Mouse (Mus musculus) neural tube, embryonic 14.5 days (tissue): ENCODE measurements at regions not wholly inside any gene's neighbourhood (a gene's known extent, or its start where the extent isn't known, plus 50 kb on each side); places are given as distances from the start of the nearest gene placed in this dataset.

Experiments
- ATAC-seq: fragments of 200-750 bp; cut with Nextera tagmentation; 2 replicates; pipeline ENCODE4 v1.8.0; 2017; ENCODE audit warnings: low read depth, mild to moderate bottlenecking, moderate TSS enrichment, moderate library complexity
- H3K27ac ChIP-seq: fragments of 300-500 bp; sonication (generic); 2 replicates; pipeline ENCODE4 v1.5.1; 2014; ENCODE audit warnings: low read depth, mild to moderate bottlenecking, control low read depth, low read length, moderate library complexity, mixed read lengths
- H3K27me3 ChIP-seq: fragments of 300-500 bp; sonication (generic); 2 replicates; pipeline ENCODE4 v1.6.1; 2014; ENCODE audit warnings: low read length; ENCODE audit not compliant: control insufficient read depth, insufficient read depth
- H3K36me3 ChIP-seq: fragments of 300-500 bp; sonication (generic); 2 replicates; pipeline ENCODE4 v1.6.1; 2014; ENCODE audit warnings: low read length, mixed read lengths; ENCODE audit not compliant: control insufficient read depth, insufficient read depth
- H3K4me1 ChIP-seq: fragments of 300-500 bp; sonication (generic); 2 replicates; pipeline ENCODE4 v1.6.1; 2014; ENCODE audit warnings: low read length; ENCODE audit not compliant: control insufficient read depth, insufficient read depth
- H3K4me2 ChIP-seq: fragments of 300-500 bp; sonication (generic); 2 replicates; pipeline ENCODE4 v1.6.1; 2014; ENCODE audit warnings: mild to moderate bottlenecking, low read depth, low read length, control low read depth
- H3K4me3 ChIP-seq: fragments of 300-500 bp; sonication (generic); 2 replicates; pipeline ENCODE4 v1.5.1; 2014; ENCODE audit warnings: low read depth, low read length, control low read depth, mixed read lengths
- H3K9ac ChIP-seq: fragments of 300-500 bp; sonication (generic); replicated peaks from 2 replicates; pipeline ENCODE4 v1.6.1; 2014; ENCODE audit warnings: low read depth, mild to moderate bottlenecking, control low read depth, low read length, mixed read lengths
- H3K9me3 ChIP-seq: fragments of 300-500 bp; sonication (generic); 2 replicates; pipeline ENCODE4 v1.6.1; 2016; ENCODE audit warnings: low read length; ENCODE audit not compliant: control insufficient read depth
- WGBS: fragments of 180-500 bp; shearing (Covaris S2); extraction: QIAGEN DNeasy Blood & Tissue Kit; methylation state at CpG from one replicate; pipeline ENCODE4 v1.1.7; 2014; 5-methylcytosine and 5-hydroxymethylcytosine counted together

- Histone ChIP-seq H3K4me2 (no peak overlapping the region), H3K36me3 (no peaks in the 10 kb centered on the region), H3K27me3 (no peaks in the 10 kb centered on the region), H3K4me1 (no peaks in the 10 kb centered on the region), H3K4me3 (no peak overlapping the region), H3K9ac (no peak overlapping the region), H3K9me3 (no peaks in the 10 kb centered on the region), H3K27ac (no peak overlapping the region)
- 73% methylated on average over 6 of the region's 6 CpGs for WGBS
- no peak for ATAC-seq
These were observed 463.4 kb downstream of the Zfp704 start for GRCm38 (mm10) chr3:9146481-9146880.

GRCm38 (mm10) chr3:9145612-9146011, 464.3 kb downstream of the Zfp704 start:
- Histone ChIP-seq H3K9me3 (no peaks in the 10 kb centered on the region), H3K4me2 (no peak overlapping the region), H3K4me3 (no peak overlapping the region), H3K27ac (no peak overlapping the region), H3K4me1 (no peaks in the 10 kb centered on the region), H3K36me3 (no peaks in the 10 kb centered on the region), H3K27me3 (no peaks in the 10 kb centered on the region), H3K9ac (no peak overlapping the region)
- ATAC-seq = no peak
- WGBS = 82% methylated on average over 7 of the region's 7 CpGs

- Histone ChIP-seq H3K27ac (no peak overlapping the region), H3K9me3 (no peaks in the 10 kb centered on the region), H3K36me3 (no peaks in the 10 kb centered on the region), H3K27me3 (no peaks in the 10 kb centered on the region), H3K9ac (no peak overlapping the region), H3K4me3 (no peak overlapping the region), H3K4me1 (no peaks in the 10 kb centered on the region), H3K4me2 (no peak overlapping the region)
- no peak for ATAC-seq
- 82% methylated on average over 5 of the region's 5 CpGs for WGBS
These were observed 468.0 kb downstream of the Zfp704 start for GRCm38 (mm10) chr3:9141836-9142235.

- WGBS = 53% methylated on average over 22 of the region's 22 CpGs
- ATAC-seq = peak; percentile 83
These were observed 472.6 kb downstream of the Zfp704 start for GRCm38 (mm10) chr3:9137131-9137874.

GRCm38 (mm10) chr3:9133991-9134390, 475.9 kb downstream of the Zfp704 start:
- no peak overlapping the region for H3K4me2 ChIP-seq
- WGBS = 57% methylated on average over 12 of the region's 12 CpGs
- no peak overlapping the region for H3K4me3 ChIP-seq
- no peak overlapping the region for H3K27ac ChIP-seq
- no peaks in the 10 kb centered on the region for H3K4me1 ChIP-seq
- H3K36me3 ChIP-seq = no peaks in the 10 kb centered on the region
- H3K27me3 ChIP-seq = no peaks in the 10 kb centered on the region
- H3K9me3 ChIP-seq = no peaks in the 10 kb centered on the region
- no peak for ATAC-seq
- H3K9ac ChIP-seq = no peak overlapping the region

More at GRCm38 (mm10) chr3:9137131-9137874, 472.6 kb downstream of the Zfp704 start:
- H3K27me3 ChIP-seq = no peaks in the 10 kb centered on the region
- no peak overlapping the region for H3K9ac ChIP-seq
- H3K9me3 ChIP-seq = no peaks in the 10 kb centered on the region
- no peak overlapping the region for H3K4me2 ChIP-seq
- no peaks in the 10 kb centered on the region for H3K36me3 ChIP-seq
- H3K4me3 ChIP-seq = no peak overlapping the region
- no peaks in the 10 kb centered on the region for H3K4me1 ChIP-seq
- H3K27ac ChIP-seq = no peak overlapping the region; the same call in 1 of the 2 replicates

GRCm38 (mm10) chr3:9132104-9132751, 477.7 kb downstream of the Zfp704 start:
- no peak overlapping the region for H3K9ac ChIP-seq
- ATAC-seq = no peak
- H3K4me1 ChIP-seq = no peaks in the 10 kb centered on the region
- no peaks in the 10 kb centered on the region for H3K9me3 ChIP-seq
- H3K4me2 ChIP-seq = no peak overlapping the region
- H3K4me3 ChIP-seq = no peak overlapping the region
- H3K27me3 ChIP-seq = no peaks in the 10 kb centered on the region
- no peak overlapping the region for H3K27ac ChIP-seq
- 72% methylated on average over 12 of the region's 12 CpGs for WGBS
- no peaks in the 10 kb centered on the region for H3K36me3 ChIP-seq

GRCm38 (mm10) chr3:9131366-9131765, 478.5 kb downstream of the Zfp704 start:
- Histone ChIP-seq H3K36me3 (no peaks in the 10 kb centered on the region), H3K4me3 (no peak overlapping the region), H3K9me3 (no peaks in the 10 kb centered on the region), H3K4me1 (no peaks in the 10 kb centered on the region), H3K27ac (no peak overlapping the region), H3K9ac (no peak overlapping the region), H3K4me2 (no peak overlapping the region), H3K27me3 (no peaks in the 10 kb centered on the region)
- ATAC-seq = no peak
- WGBS = 78% methylated on average over 4 of the region's 4 CpGs

GRCm38 (mm10) chr3:9128407-9128806, 481.5 kb downstream of the Zfp704 start:
- H3K4me2 ChIP-seq = no peak overlapping the region
- no peaks in the 10 kb centered on the region for H3K36me3 ChIP-seq
- no peaks in the 10 kb centered on the region for H3K9me3 ChIP-seq
- H3K27ac ChIP-seq = no peak overlapping the region
- no peaks in the 10 kb centered on the region for H3K4me1 ChIP-seq
- WGBS = 73% methylated on average over 4 of the region's 4 CpGs
- no peak overlapping the region for H3K9ac ChIP-seq
- no peak overlapping the region for H3K4me3 ChIP-seq
- no peak for ATAC-seq
- no peaks in the 10 kb centered on the region for H3K27me3 ChIP-seq

GRCm38 (mm10) chr3:9123079-9123478, 486.8 kb downstream of the Zfp704 start:
- no peaks in the 10 kb centered on the region for H3K36me3 ChIP-seq
- H3K4me2 ChIP-seq = no peak overlapping the region
- no peak overlapping the region for H3K4me3 ChIP-seq
- H3K27ac ChIP-seq = no peak overlapping the region
- no peak overlapping the region for H3K9ac ChIP-seq
- whole genome bisulfite sequencing = 24% methylated on average over 5 of the region's 5 CpGs
- H3K9me3 ChIP-seq = no peaks in the 10 kb centered on the region
- no peaks in the 10 kb centered on the region for H3K4me1 ChIP-seq
- ATAC-seq = peak; percentile 51; the same call in 1 of the 2 replicates
- no peaks in the 10 kb centered on the region for H3K27me3 ChIP-seq
